20 mouse cellular contexts compared by ENCODE assay signal in genomic region chr3:28422221-28422620, GRCm38 (mm10).
"Had no signal": no experiment of that assay in that cellular context is flagged by ENCODE, and none has a peak within 500 bp of the region (broad histone marks: within the 10 kb centered on the region; RNA-seq: fewer than 3 reads in every experiment).

No protein-coding gene starts in this region.

- H3K4me1 ChIP-seq: liver, embryonic 15.5 days; lung, embryonic 15.5 days; neural tube, embryonic 12.5 days had no signal

- H3K4me2 ChIP-seq: liver, embryonic 15.5 days; lung, embryonic 15.5 days; midbrain, embryonic 11.5 days; midbrain, embryonic 13.5 days; midbrain, embryonic 15.5 days; neural tube, embryonic 12.5 days had no signal

- H3K9me3 ChIP-seq: liver, embryonic 15.5 days; lung, embryonic 15.5 days; midbrain, embryonic 13.5 days; midbrain, embryonic 15.5 days; neural tube, embryonic 12.5 days had no signal

- H3K9ac ChIP-seq: liver, embryonic 15.5 days; liver, postnatal 0 days; lung, embryonic 15.5 days; midbrain, embryonic 13.5 days; midbrain, embryonic 15.5 days; neural tube, embryonic 12.5 days had no signal

- DNase-seq: liver, postnatal 0 days; lung, adult 2 months; lung, postnatal 10 days; retina, postnatal 1 day; right cerebral cortex, adult 18-20 months; right cerebral cortex, postnatal 25 days; right cerebral cortex, postnatal 4 days; spleen, adult 18-20 months; thymus, adult 18-20 months; thymus, postnatal 14 days; thymus, postnatal 36 days had no signal

- H3K36me3 ChIP-seq: liver, embryonic 15.5 days; lung, embryonic 15.5 days; midbrain, embryonic 13.5 days; midbrain, embryonic 15.5 days; neural tube, embryonic 12.5 days had no signal

- H3K27me3 ChIP-seq: liver, embryonic 15.5 days; lung, embryonic 15.5 days; megakaryocyte, embryonic 14.5 days; midbrain, embryonic 13.5 days; midbrain, embryonic 15.5 days; neural tube, embryonic 12.5 days had no signal

- H3K27ac ChIP-seq: liver, embryonic 15.5 days; lung, embryonic 15.5 days; macrophage; midbrain, embryonic 13.5 days; midbrain, embryonic 15.5 days; neural tube, embryonic 12.5 days had no signal

- H3K4me3 ChIP-seq: liver, embryonic 15.5 days; lung, embryonic 15.5 days; megakaryocyte, embryonic 14.5 days; midbrain, embryonic 13.5 days; midbrain, embryonic 15.5 days; myocyte; neural tube, embryonic 12.5 days had no signal

- ATAC-seq: liver, postnatal 0 days; midbrain, embryonic 13.5 days; midbrain, embryonic 15.5 days had no signal
